Mouse (Mus musculus): ENCODE measurements at regions not wholly inside any gene's neighbourhood (a gene's known extent, or its start where the extent isn't known, plus 50 kb on each side); places are given as distances from the start of the nearest gene placed in this dataset.
A peak's percentile ranks its signal among the peaks of the same experiment; 100 is the strongest.

- Histone ChIP-seq H3K27me3 (replicated peaks) (no peaks in the 10 kb centered on the region), H3K4me1 (no peaks in the 10 kb centered on the region), H3K27ac (no peak overlapping the region), H3K9ac (no peak overlapping the region), H3K4me2 (no peak overlapping the region), H3K36me3 (replicated peaks) (no peaks in the 10 kb centered on the region), H3K4me3 (no peak overlapping the region), H3K9me3 (no peaks in the 10 kb centered on the region)
- 93% methylated on average over 2 of the region's 2 CpGs for WGBS
- no peak for ATAC-seq (replicated peaks)
Observed at GRCm38 (mm10) chr9:31794911-31795310, 118.4 kb downstream of the Barx2 start.

- no peaks in the 10 kb centered on the region for H3K36me3 ChIP-seq (replicated peaks)
- 75% methylated on average over 3 of the region's 3 CpGs for WGBS
- H3K27ac ChIP-seq, result no peak overlapping the region
- no peaks in the 10 kb centered on the region for H3K27me3 ChIP-seq (replicated peaks)
- no peak overlapping the region for H3K4me2 ChIP-seq
- no peaks in the 10 kb centered on the region for H3K4me1 ChIP-seq
- H3K9ac ChIP-seq, result no peak overlapping the region
- no peak overlapping the region for H3K4me3 ChIP-seq
- no peaks in the 10 kb centered on the region for H3K9me3 ChIP-seq
- ATAC-seq (replicated peaks), result no peak
Observed at GRCm38 (mm10) chr9:31775956-31776355, 137.3 kb downstream of the Barx2 start.

- H3K4me1 ChIP-seq, result no peaks in the 10 kb centered on the region
- no peak overlapping the region for H3K9ac ChIP-seq
- H3K9me3 ChIP-seq, result no peaks in the 10 kb centered on the region; the same call in 1 of the 2 replicates
- 78% methylated on average over 4 of the region's 4 CpGs for WGBS
- H3K36me3 ChIP-seq (replicated peaks), result no peaks in the 10 kb centered on the region
- no peaks in the 10 kb centered on the region for H3K27me3 ChIP-seq (replicated peaks)
- H3K4me3 ChIP-seq, result no peak overlapping the region
- no peak overlapping the region for H3K27ac ChIP-seq
- no peak for ATAC-seq (replicated peaks)
- H3K4me2 ChIP-seq, result no peak overlapping the region
Observed at GRCm38 (mm10) chr9:31765401-31765800, 147.9 kb downstream of the Barx2 start.

GRCm38 (mm10) chr9:31757894-31758561 is 155.2 kb downstream of the Barx2 start:
- H3K4me3 ChIP-seq, result no peak overlapping the region
- H3K27ac ChIP-seq, result no peak overlapping the region
- H3K4me1 ChIP-seq, result no peaks in the 10 kb centered on the region
- H3K36me3 ChIP-seq (replicated peaks), result no peaks in the 10 kb centered on the region
- H3K4me2 ChIP-seq, result no peak overlapping the region
- no peak for ATAC-seq (replicated peaks)
- WGBS, result 48% methylated on average over 6 of the region's 6 CpGs
- no peaks in the 10 kb centered on the region for H3K27me3 ChIP-seq (replicated peaks)
- no peak overlapping the region for H3K9ac ChIP-seq
- no peaks in the 10 kb centered on the region for H3K9me3 ChIP-seq

- Histone ChIP-seq H3K4me3 (no peak overlapping the region), H3K36me3 (replicated peaks) (no peaks in the 10 kb centered on the region), H3K27ac (no peak overlapping the region), H3K9ac (no peak overlapping the region), H3K9me3 (no peaks in the 10 kb centered on the region), H3K4me2 (no peak overlapping the region), H3K27me3 (replicated peaks) (no peaks in the 10 kb centered on the region), H3K4me1 (no peaks in the 10 kb centered on the region)
- ATAC-seq (replicated peaks), result no peak
Observed at GRCm38 (mm10) chr9:31730443-31730842, 182.8 kb downstream of the Barx2 start.

- ATAC-seq (replicated peaks), result no peak
- Histone ChIP-seq H3K9me3 (no peaks in the 10 kb centered on the region), H3K36me3 (replicated peaks) (no peaks in the 10 kb centered on the region), H3K4me1 (no peaks in the 10 kb centered on the region), H3K27ac (no peak overlapping the region), H3K4me3 (no peak overlapping the region), H3K9ac (no peak overlapping the region), H3K4me2 (no peak overlapping the region), H3K27me3 (replicated peaks) (no peaks in the 10 kb centered on the region)
- 72% methylated on average over 6 of the region's 6 CpGs for WGBS
Observed at GRCm38 (mm10) chr9:31719309-31719708, 194.0 kb downstream of the Barx2 start.

GRCm38 (mm10) chr9:31710022-31710421 is 203.2 kb downstream of the Barx2 start:
- H3K4me2 ChIP-seq, result no peak overlapping the region
- H3K4me3 ChIP-seq, result no peak overlapping the region
- no peak overlapping the region for H3K27ac ChIP-seq
- no peaks in the 10 kb centered on the region for H3K27me3 ChIP-seq (replicated peaks)
- H3K9me3 ChIP-seq, result no peaks in the 10 kb centered on the region; the same call in 1 of the 2 replicates
- 47% methylated on average over 2 of the region's 2 CpGs for WGBS
- ATAC-seq (replicated peaks), result no peak
- H3K4me1 ChIP-seq, result no peaks in the 10 kb centered on the region
- H3K9ac ChIP-seq, result no peak overlapping the region
- no peaks in the 10 kb centered on the region for H3K36me3 ChIP-seq (replicated peaks)

- H3K4me2 ChIP-seq, result no peak overlapping the region
- ATAC-seq (replicated peaks), result no peak
- no peak overlapping the region for H3K9ac ChIP-seq
- no peaks in the 10 kb centered on the region for H3K4me1 ChIP-seq
- H3K27me3 ChIP-seq (replicated peaks), result no peaks in the 10 kb centered on the region
- WGBS, result 79% methylated on average over 7 of the region's 7 CpGs
- no peaks in the 10 kb centered on the region for H3K36me3 ChIP-seq (replicated peaks)
- no peaks in the 10 kb centered on the region; the same call in 1 of the 2 replicates for H3K9me3 ChIP-seq
- no peak overlapping the region for H3K27ac ChIP-seq
- H3K4me3 ChIP-seq, result no peak overlapping the region
Observed at GRCm38 (mm10) chr9:31706688-31707087, 206.6 kb downstream of the Barx2 start.

GRCm38 (mm10) chr9:31690921-31691475 is 222.3 kb downstream of the Barx2 start:
- no peak overlapping the region for H3K9ac ChIP-seq
- H3K27ac ChIP-seq, result no peak overlapping the region
- H3K27me3 ChIP-seq (replicated peaks), result no peaks in the 10 kb centered on the region
- H3K36me3 ChIP-seq (replicated peaks), result no peaks in the 10 kb centered on the region
- no peak for ATAC-seq (replicated peaks)
- peaks cover 6% of the 10 kb centered on the region for H3K4me1 ChIP-seq
- no peak overlapping the region for H3K4me3 ChIP-seq
- WGBS, result 47% methylated on average over 7 of the region's 7 CpGs
- no peak overlapping the region for H3K4me2 ChIP-seq
- no peaks in the 10 kb centered on the region for H3K9me3 ChIP-seq

- Histone ChIP-seq H3K27me3 (replicated peaks) (no peaks in the 10 kb centered on the region), H3K4me3 (peak overlapping the region; percentile 17; the same call in 1 of the 2 replicates), H3K9ac (no peak overlapping the region), H3K4me2 (peak overlapping the region; percentile 42), H3K27ac (no peak overlapping the region), H3K9me3 (no peaks in the 10 kb centered on the region), H3K36me3 (replicated peaks) (no peaks in the 10 kb centered on the region), H3K4me1 (peaks cover 11% of the 10 kb centered on the region)
- WGBS, result 7% methylated on average over 3 of the region's 3 CpGs
- no peak for ATAC-seq (replicated peaks)
Observed at GRCm38 (mm10) chr9:31688398-31688705, 224.1 kb upstream of the Tmem45b start.

GRCm38 (mm10) chr9:31687686-31688397 is 223.6 kb upstream of the Tmem45b start:
- 26% methylated on average over 17 of the region's 17 CpGs for WGBS
- Histone ChIP-seq H3K36me3 (replicated peaks) (no peaks in the 10 kb centered on the region), H3K27me3 (replicated peaks) (no peaks in the 10 kb centered on the region), H3K9ac (no peak overlapping the region), H3K9me3 (no peaks in the 10 kb centered on the region), H3K4me3 (peak overlapping the region; percentile 17; the same call in 1 of the 2 replicates), H3K4me1 (peaks cover 13% of the 10 kb centered on the region), H3K4me2 (peak overlapping the region; percentile 42), H3K27ac (no peak overlapping the region)
- ATAC-seq (replicated peaks), result 0 out of 2 replicates have a peak, but pooled peaks have one; percentile 38

GRCm38 (mm10) chr9:31686466-31686865 is 222.2 kb upstream of the Tmem45b start:
- Histone ChIP-seq H3K4me3 (no peak overlapping the region), H3K27me3 (replicated peaks) (no peaks in the 10 kb centered on the region), H3K9me3 (no peaks in the 10 kb centered on the region), H3K27ac (no peak overlapping the region), H3K36me3 (replicated peaks) (no peaks in the 10 kb centered on the region), H3K4me2 (no peak overlapping the region), H3K4me1 (peaks cover 13% of the 10 kb centered on the region), H3K9ac (no peak overlapping the region)
- no peak for ATAC-seq (replicated peaks)
- 85% methylated on average over 5 of the region's 5 CpGs for WGBS

GRCm38 (mm10) chr9:31684812-31685188 is 220.5 kb upstream of the Tmem45b start:
- Histone ChIP-seq H3K4me3 (no peak overlapping the region), H3K4me2 (no peak overlapping the region), H3K27me3 (replicated peaks) (no peaks in the 10 kb centered on the region), H3K4me1 (peaks cover 13% of the 10 kb centered on the region), H3K9ac (no peak overlapping the region), H3K9me3 (no peaks in the 10 kb centered on the region), H3K36me3 (replicated peaks) (no peaks in the 10 kb centered on the region), H3K27ac (no peak overlapping the region)
- ATAC-seq (replicated peaks), result no peak
- 67% methylated on average over 8 of the region's 8 CpGs for WGBS

Measured in midbrain, embryonic 15.5 days (tissue).